Mouse (Mus musculus): ENCODE results near the gene Ankrd2. TPM values are rescaled to one million over a fixed set of nuclear protein-coding genes. Genes with fewer than 3 reads are reported as not detected.

Gene Ankrd2
- polyA plus RNA-seq, 1 experiment: 0.34 TPM

- no peak for DNase-seq (ENCODE audit: low read depth)
- TF ChIP-seq CTCF (IDR thresholded peaks at IDR 0.05; ENCODE audit: borderline replicate concordance, extremely low read depth, insufficient read depth, insufficient read length) (no peak), POLR2A (IDR thresholded peaks at IDR 0.05; ENCODE audit: borderline replicate concordance, extremely low read depth, insufficient read depth, insufficient read length, poor library complexity, severe bottlenecking) (no peak)
Observed at GRCm38 (mm10) chr19:42036357-42036756, 557 bp downstream of the Ankrd2 start.

GRCm38 (mm10) chr19:42037167-42037702 is 1.4 kb downstream of the Ankrd2 start:
- TF ChIP-seq CTCF (IDR thresholded peaks at IDR 0.05; ENCODE audit: borderline replicate concordance, extremely low read depth, insufficient read depth, insufficient read length) (no peak), POLR2A (IDR thresholded peaks at IDR 0.05; ENCODE audit: borderline replicate concordance, extremely low read depth, insufficient read depth, insufficient read length, poor library complexity, severe bottlenecking) (no peak)
- no peak for DNase-seq (ENCODE audit: low read depth)

GRCm38 (mm10) chr19:42038310-42038709 is 2.5 kb downstream of the Ankrd2 start:
- DNase-seq (ENCODE audit: low read depth): no peak
- no peak for TF ChIP-seq POLR2A (IDR thresholded peaks at IDR 0.05; ENCODE audit: borderline replicate concordance, extremely low read depth, insufficient read depth, insufficient read length, poor library complexity, severe bottlenecking)
- TF ChIP-seq CTCF (IDR thresholded peaks at IDR 0.05; ENCODE audit: borderline replicate concordance, extremely low read depth, insufficient read depth, insufficient read length): no peak

- DNase-seq (ENCODE audit: low read depth): no peak
- TF ChIP-seq CTCF (IDR thresholded peaks at IDR 0.05; ENCODE audit: borderline replicate concordance, extremely low read depth, insufficient read depth, insufficient read length) (no peak), POLR2A (IDR thresholded peaks at IDR 0.05; ENCODE audit: borderline replicate concordance, extremely low read depth, insufficient read depth, insufficient read length, poor library complexity, severe bottlenecking) (no peak)
Observed at GRCm38 (mm10) chr19:42043988-42044387, 8.2 kb downstream of the Ankrd2 start.

DNA sequence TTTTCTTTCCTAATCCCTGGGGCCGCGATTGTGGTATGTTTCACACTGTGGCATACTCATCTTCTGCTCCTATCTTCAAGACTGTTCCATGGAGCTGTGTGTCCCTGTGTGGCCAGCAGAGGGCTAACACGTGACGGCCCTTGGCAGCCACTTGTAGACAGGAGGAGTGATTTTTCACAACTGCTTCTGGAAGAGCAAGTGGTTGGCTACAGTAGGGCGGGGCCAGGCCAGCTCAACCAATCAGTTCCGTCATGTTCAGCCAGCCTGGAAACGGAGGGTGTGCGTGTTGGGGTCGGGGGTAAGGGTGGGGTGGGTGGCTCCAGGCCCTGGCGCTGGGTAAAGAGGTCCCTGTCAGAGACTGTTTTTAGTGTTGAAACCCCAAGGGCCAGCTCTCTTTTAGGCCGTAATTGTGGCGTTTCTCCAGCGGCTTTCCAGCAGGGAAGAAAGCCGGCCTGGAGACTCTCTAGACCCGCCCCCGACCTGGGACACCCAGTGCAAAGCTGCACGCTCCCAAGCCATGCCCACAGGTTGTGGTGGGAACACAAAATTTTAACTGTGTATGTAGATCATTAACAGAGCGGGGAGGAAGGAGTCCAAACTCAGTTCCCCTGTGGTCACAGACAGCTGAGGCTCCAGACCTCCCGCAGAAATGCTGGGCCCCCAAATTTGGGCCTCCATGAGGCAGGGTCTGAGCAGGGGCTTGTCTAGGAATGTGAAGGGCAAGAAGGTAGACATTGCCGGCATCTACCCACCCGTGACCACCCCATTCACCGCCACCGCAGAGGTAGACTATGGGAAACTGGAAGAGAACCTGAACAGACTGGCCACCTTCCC is 9.7 kb downstream of the Ankrd2 start, which contains the start of gene Hoga1:
Gene Hoga1, plus strand, starts transcription at position 342 of the 834 bp plus-strand sequence.
- DNase-seq (ENCODE audit: low read depth): peak; percentile 87
- TF ChIP-seq CTCF (IDR thresholded peaks at IDR 0.05; ENCODE audit: borderline replicate concordance, extremely low read depth, insufficient read depth, insufficient read length) (peak; percentile 77), POLR2A (IDR thresholded peaks at IDR 0.05; ENCODE audit: borderline replicate concordance, extremely low read depth, insufficient read depth, insufficient read length, poor library complexity, severe bottlenecking) (no peak)

DNA sequence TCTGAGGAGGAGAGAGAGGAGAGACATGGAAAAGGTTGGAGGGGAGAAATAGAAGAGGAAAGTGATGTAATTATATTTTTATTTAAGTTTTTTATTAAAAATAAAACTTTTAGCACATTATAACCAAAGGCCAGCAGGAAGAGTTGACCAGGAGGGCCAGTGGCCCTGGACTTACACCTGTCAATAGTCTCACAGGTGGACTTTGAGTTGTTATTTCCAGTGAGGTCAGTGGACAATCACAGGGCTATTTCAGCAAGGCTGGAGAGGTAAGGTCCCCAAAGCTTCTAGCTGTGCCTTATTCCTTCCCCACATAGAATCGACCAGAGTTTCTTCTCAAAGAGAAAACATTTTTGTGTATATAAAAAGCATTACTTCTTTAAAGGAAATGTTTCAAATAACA is 14.5 kb downstream of the Ankrd2 start:
- DNase-seq (ENCODE audit: low read depth): no peak
- TF ChIP-seq CTCF (IDR thresholded peaks at IDR 0.05; ENCODE audit: borderline replicate concordance, extremely low read depth, insufficient read depth, insufficient read length): no peak
- no peak for TF ChIP-seq POLR2A (IDR thresholded peaks at IDR 0.05; ENCODE audit: borderline replicate concordance, extremely low read depth, insufficient read depth, insufficient read length, poor library complexity, severe bottlenecking)

DNA sequence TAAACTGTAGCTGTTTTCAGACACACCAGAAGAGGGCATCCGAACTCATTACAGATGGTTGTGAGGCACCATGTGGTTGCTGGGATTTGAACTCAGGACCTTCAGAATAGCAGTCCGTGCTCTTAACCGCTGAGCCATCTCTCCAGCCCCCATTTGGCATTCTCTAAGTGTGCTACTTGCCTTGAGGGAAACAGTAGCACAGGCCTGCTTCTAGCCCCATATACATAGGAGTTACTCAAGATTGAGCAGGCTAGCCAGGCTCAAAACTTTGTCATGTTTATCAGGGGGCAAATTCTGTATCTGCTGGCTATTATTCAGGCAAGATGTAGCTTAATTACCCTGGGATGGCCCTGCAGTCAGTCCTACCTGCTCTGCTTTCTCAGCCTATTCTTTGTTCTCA is 15.6 kb downstream of the Ankrd2 start:
- no peak for TF ChIP-seq POLR2A (IDR thresholded peaks at IDR 0.05; ENCODE audit: borderline replicate concordance, extremely low read depth, insufficient read depth, insufficient read length, poor library complexity, severe bottlenecking)
- no peak for TF ChIP-seq CTCF (IDR thresholded peaks at IDR 0.05; ENCODE audit: borderline replicate concordance, extremely low read depth, insufficient read depth, insufficient read length)
- DNase-seq (ENCODE audit: low read depth): no peak

- no peak for DNase-seq (ENCODE audit: low read depth)
- TF ChIP-seq POLR2A (IDR thresholded peaks at IDR 0.05; ENCODE audit: borderline replicate concordance, extremely low read depth, insufficient read depth, insufficient read length, poor library complexity, severe bottlenecking) (no peak), CTCF (IDR thresholded peaks at IDR 0.05; ENCODE audit: borderline replicate concordance, extremely low read depth, insufficient read depth, insufficient read length) (no peak)
Observed at GRCm38 (mm10) chr19:42051948-42052347, 16.1 kb downstream of the Ankrd2 start, which contains the start of gene 4933411K16Rik. 4933411K16Rik (plus strand) TSS chr19:42052248.

GRCm38 (mm10) chr19:42054255-42054654 is 18.5 kb downstream of the Ankrd2 start:
- TF ChIP-seq POLR2A (IDR thresholded peaks at IDR 0.05; ENCODE audit: borderline replicate concordance, extremely low read depth, insufficient read depth, insufficient read length, poor library complexity, severe bottlenecking): no peak
- no peak for TF ChIP-seq CTCF (IDR thresholded peaks at IDR 0.05; ENCODE audit: borderline replicate concordance, extremely low read depth, insufficient read depth, insufficient read length)

GRCm38 (mm10) chr19:42055881-42056280 is 20.1 kb downstream of the Ankrd2 start:
- no peak for TF ChIP-seq CTCF (IDR thresholded peaks at IDR 0.05; ENCODE audit: borderline replicate concordance, extremely low read depth, insufficient read depth, insufficient read length)
- TF ChIP-seq POLR2A (IDR thresholded peaks at IDR 0.05; ENCODE audit: borderline replicate concordance, extremely low read depth, insufficient read depth, insufficient read length, poor library complexity, severe bottlenecking): no peak
- no peak for DNase-seq (ENCODE audit: low read depth)

More at GRCm38 (mm10) chr19:42054255-42054654, 18.5 kb downstream of the Ankrd2 start:
- DNase-seq (ENCODE audit: low read depth): no peak

GRCm38 (mm10) chr19:42056719-42057409 is 21.1 kb downstream of the Ankrd2 start:
- DNase-seq (ENCODE audit: low read depth): no peak
- TF ChIP-seq CTCF (IDR thresholded peaks at IDR 0.05; ENCODE audit: borderline replicate concordance, extremely low read depth, insufficient read depth, insufficient read length) (no peak), POLR2A (IDR thresholded peaks at IDR 0.05; ENCODE audit: borderline replicate concordance, extremely low read depth, insufficient read depth, insufficient read length, poor library complexity, severe bottlenecking) (no peak)

All from brain, embryonic 14.5 days (tissue).